Mouse (Mus musculus): ENCODE results near the gene Oas1d.

GRCm38 (mm10) chr5:120898726-120899125 lies 15.6 kb upstream of the Oas1d start:
- TF ChIP-seq EP300 (IDR thresholded peaks at IDR 0.05; ENCODE audit: insufficient read depth, low read depth, low read length) (no peak), POLR2A (IDR thresholded peaks at IDR 0.05; ENCODE audit: insufficient read depth, low read depth, low read length) (no peak)
